Mouse (Mus musculus) retina, adult 2 months (tissue): ENCODE measurements around the gene Gm28051.

Experiments used
- DNase-seq: peaks from one replicate; pipeline ENCODE4 v3.0.0-alpha.2; 2012; ENCODE audit warnings: low read depth, low spot score

Gene Gm28051

DNA sequence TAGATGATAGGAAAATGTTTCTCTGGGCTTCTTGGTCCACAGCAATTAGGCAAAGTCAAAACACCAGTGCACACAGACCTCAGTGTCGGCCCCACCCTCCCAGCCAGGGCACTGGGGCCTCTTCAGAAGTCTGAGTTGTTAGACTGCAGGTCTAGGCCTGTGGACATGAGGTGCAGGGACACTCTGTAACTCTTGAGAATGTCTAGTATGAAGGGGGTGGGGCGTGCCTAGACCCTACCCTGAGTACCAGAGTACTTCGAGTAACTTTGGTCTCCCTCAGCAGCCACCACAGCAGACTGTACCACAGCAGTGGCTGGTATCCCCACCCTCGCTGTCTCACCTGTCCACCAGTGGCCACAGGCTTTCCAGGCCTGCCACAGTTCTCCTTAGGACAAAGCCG is 71.2 kb downstream of the Gm28051 start:
- no peak for DNase-seq

DNA sequence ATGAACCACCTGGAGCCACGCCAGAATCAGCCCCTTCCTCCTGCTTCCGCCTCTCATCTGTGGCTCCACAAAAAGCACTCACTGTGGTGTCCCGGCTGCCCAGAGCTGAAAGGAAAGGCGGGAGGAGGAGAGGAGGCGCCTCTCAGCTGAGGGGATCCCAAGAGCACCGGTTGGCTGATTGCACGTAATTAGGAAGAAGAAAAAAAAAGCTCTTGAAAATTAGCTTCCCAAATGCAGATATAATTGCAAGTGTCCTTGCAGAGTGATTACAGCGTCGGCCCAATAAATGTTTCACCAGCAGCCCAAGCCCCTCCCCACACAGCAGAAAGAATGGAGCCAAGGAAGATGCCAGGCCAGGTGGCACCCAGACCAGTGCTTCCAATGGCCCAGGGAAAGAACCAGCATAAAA is 72.0 kb downstream of the Gm28051 start:
- no peak for DNase-seq

DNA sequence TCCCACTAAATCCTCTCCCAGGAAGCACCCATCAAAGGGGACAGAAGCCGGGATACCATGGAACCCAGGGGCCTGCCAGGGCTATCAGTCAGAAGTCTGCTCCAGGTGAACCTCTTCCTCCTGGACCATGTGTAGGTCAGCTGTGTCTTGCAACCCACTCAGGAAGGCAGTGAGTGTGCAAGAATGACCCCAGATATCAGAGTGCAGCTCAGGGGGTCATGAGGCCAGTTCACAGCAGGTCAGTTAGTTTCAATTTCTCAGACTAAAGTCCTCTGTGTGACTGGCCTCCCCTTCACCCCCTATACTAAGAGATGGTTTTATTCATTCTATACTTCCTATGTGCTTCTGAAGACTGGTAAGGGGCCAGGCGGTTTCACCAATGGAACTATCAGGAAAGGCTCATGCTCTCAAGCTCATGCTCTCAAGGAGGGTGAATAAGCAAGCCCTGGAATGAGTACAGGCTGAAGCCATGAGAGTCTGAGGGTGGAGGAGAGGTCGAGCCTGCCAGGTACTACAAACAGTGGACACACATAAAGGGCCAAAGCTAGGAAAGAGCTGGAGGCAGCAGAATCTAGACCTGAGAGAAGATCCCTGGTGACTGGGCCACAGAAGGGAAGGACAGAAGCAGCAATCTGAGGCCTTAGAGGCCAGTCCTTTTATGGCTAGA is 72.7 kb downstream of the Gm28051 start:
- DNase-seq: no peak

DNA sequence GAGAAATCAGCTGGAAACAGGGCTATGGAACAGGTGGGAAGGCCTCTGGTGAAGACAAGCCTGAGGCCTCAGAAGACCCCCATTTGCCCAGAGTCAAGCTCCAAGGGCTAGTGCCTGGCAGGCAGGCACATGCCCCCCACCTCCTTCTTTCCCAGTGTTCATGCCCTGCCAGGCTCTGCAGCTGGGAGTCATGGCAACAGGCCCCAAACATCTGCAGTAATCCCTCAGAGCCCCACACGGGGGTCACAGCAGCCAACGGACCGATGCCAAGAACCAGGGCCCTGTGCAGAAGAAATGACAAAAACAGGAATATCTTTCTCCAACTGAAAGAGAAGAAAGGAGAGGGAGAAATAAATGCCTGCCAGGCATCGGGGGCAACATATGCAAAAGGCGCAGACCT is 73.6 kb downstream of the Gm28051 start:
- no peak for DNase-seq

DNA sequence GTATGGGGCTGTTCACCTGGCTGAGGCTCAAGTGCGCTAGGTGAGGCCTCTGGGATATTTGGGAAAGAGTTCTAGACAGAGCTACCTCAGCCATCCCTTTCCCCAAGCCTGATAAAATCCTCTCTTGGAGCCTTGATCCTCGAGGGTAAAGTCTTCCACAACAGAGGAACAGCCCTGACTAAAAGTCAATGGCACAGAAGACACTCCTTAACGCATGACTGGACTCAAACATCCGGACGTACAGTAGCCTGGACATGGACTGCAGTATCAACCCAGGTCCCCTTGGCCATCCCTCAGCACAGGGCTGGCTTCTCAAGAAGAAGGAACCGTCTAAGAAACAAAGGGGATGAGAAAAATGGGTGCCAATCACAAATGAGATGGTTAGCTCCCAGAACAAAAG is 74.1 kb downstream of the Gm28051 start:
- no peak for DNase-seq

DNA sequence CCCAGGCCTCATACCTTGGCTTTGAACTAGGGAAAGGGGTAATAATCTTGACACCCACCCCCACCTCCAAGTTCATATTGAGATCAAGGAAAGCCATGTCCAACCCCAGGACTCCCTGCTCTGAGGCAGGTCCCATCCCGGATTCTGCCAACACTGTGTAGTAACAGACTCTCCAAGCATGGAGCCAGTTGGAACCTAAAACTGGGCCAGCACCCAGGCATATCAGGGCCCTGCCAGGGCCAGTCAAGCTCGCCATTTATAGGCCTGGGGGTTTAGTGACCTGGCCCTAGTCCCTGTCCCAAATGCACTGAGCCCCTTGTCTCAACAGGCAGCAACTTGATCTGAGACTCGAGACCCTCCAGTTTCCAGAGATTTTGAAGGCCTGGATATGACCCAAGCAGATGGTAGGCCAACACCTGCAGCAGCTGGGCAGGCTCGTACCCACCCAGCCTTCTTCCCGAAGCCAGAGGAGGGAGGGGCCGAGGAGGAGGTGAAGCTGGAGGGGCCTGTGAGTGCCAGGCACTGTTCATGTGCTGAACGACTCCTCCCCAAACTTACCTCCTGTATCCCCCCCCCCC is 74.8 kb downstream of the Gm28051 start:
- no peak for DNase-seq

DNA sequence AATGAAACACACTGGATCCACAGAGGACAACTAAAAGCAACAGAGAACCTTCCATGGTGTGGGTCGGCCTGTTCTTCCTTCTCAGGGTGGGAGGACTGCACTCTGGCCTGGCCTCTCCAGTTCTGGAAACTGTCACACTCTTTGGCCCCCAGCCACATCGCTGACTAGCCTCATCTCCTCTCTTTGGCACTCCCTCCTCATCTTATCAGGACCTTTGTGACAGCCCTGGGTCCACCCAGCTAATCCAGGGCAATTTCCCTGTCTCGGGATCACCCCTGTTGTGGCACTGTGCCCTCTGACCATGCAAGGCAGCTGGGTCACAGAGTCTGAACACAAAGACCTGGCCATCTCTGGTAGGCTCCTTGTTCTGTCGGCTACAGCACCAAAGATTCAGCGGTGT is 75.5 kb downstream of the Gm28051 start:
- DNase-seq: no peak

DNA sequence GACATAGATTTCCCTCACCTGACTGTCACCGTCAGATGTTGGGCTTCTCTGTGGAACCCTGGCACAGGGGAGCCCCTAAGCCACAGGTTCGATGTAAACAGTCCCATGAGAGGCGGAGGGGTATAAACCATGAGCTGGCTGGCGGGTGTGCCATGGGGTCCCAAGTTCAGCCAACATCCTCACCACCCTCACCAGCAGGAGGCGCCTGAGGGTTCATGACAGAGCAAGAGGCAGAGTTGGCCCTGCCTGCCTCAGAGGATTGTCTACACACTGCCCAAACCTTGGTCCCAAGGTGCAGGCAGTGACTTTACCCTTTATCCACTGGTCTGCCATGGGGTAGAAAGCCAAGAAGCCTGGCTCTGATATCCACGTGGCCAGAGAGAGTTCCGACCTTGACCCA is 76.0 kb downstream of the Gm28051 start:
- no peak for DNase-seq

DNA sequence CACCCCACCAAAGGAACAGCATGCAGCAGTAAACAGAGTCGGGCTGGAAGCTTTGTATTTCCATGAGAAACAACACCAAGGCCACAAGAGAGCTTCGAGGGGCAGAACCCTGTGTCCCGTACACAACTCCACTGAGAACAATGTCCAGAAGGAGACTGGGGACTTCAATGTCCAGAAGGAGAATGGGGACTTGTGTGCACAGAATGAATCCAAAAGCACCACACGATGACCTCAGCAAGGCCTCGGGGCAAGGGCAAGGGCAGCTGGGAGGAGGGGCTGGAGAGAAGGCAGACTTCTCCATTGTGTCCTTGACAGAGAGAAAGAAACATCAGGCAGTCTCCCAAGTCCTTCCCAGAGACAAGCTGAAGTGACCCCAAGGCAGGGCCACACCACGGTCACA is 78.7 kb downstream of the Gm28051 start:
- DNase-seq: no peak

DNA sequence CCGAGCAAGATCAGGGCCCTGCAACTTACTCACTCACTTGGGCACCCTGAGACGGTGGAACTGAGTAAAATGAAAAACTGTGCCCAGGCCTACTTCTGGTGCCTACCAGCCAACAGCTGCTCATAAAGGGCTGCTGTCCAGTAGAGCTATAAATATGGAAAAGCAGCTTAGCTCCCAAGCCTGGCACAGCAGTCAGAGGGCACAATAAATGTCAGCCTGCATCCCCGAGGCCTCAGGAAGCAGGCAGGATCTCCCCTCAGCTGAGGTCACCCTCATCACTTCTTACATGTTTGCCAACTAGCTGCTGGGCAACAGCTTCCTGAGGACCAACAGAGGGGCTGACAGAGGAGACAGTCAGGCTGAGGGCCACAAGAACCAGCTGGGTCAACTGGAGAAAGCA is 80.5 kb downstream of the Gm28051 start:
- peak; percentile 40 for DNase-seq

DNA sequence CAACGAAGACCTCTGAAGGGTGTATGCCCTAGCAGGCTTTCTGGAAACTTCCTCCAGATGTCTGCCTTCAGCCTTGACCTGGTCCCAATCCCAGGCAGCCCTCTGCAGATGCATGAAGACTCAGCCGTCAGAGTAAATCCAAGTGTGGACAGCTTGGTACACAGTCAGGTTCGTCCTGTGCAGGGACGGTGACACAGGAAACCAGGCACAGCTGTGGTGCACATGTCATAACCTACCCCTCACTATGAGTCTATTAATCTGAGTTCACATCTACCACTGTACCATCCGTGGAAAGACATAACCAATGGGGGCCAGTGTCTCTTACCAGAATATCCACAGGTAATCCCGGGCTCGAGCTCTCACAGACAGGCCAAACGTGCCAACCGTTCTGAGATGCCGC is 83.0 kb downstream of the Gm28051 start:
- DNase-seq: no peak

DNA sequence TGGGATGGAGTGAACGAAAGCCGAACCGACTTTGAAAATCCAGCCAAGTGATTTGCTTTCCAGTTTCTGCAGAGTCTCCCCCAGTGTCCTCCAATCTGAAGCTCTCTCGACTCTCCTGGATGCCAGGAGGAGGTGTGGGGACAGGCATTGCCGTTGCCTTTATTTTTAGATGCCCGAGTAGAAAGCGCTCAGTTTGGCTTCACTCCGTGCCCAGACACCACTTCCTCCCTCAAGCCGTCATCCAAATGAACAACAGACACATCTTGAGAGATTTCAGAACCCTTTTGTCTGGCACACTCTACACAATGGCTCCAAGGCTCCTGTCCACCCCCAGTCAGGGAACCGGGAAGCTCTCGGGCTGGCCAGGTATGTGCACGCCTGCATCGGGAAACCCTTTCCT is 83.4 kb downstream of the Gm28051 start:
- no peak for DNase-seq

DNA sequence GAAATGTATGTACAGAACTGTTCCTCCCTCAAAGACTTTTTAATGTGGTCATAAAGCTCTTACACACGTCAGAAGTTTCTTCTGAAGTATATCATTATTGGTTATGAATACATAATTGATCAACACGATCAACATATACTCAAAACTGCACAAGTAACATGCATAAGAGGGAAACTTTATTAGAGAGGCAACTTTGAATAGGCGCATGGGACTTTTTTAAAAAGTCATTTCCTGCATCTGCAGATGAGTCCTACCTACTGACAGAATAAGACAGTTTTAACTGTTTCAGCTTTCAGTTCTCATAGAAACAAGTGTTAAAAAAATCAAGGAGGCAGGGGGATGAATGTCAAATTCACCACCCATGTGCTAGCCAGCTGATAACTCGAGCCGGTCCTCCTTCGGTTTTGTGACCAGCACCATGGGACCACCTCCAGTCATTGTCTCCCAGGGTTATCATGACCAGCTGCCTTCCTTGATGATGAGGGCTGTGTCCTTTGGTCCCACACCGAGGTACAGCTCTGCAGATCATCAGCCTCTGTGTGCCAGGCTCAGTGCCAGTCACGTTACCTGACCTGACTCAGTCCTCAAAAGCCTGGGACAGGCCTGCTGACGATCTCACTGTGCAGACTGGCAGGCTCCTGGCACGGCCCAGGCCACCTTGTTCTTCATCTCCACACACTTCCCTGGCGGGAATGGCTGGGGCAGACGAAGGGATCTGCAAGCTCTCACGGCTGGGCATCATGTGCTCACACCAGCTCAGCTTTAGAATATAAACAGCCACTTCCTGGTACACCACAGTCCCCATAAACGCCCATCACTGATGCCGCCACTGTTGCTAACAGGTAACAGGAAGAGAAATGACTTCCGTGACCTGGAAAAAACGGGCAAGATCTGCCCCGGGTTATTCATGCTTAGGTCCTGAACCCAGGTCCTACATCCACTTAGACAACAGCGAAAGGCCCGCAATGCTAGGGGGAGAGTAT is 84.4 kb downstream of the Gm28051 start:
- no peak for DNase-seq

DNA sequence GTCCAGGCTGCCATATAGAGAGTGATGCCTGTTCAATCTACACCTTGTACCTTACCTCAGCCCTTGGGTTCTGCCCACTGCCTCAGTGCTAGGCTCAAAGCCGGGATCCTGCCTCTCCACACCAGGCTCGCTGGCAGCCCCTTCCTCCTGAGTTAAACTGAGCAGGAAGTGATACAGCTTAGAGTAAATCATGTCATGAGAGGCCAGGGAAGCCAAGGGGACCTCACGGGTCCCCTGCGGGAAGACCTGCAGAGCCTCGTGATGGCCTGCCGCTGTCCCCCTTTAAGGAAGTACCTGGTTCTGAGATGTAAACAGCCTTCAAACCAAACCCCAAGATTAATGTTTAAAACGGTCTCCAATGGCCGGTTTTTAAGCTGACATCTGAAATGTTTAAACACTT is 85.4 kb downstream of the Gm28051 start:
- DNase-seq: no peak

DNA sequence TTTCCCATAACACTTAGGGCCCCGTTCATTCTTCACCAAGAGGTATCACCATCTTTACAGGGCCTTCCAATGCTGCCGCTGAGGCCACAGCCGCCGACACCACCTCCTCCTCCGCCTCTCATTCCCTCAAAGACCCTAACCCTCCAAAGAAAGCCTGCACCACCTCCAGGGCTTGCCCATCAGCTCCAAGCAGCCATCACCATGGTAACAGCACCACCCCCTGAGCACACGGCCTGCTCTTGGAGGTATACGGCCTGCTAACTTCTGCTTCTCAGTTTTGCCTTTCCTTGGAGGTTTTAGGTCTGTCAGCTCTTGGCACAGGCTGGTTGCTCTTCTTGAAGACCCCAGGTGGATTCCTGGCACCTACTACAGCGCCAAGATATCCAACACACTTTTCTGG is 86.7 kb downstream of the Gm28051 start:
- no peak for DNase-seq
